Mouse (Mus musculus) lung, embryonic 14.5 days (tissue): ENCODE results near the gene Synj1. TPM values are rescaled to one million over a fixed set of nuclear protein-coding genes. Genes with fewer than 3 reads are reported as not detected.

Experiments
- ATAC-seq: fragments of 200-750 bp; cut with Nextera tagmentation; 2 replicates; pipeline ENCODE4 v1.8.0; 2017; ENCODE audit warnings: mild to moderate bottlenecking, moderate TSS enrichment, moderate library complexity; ENCODE audit not compliant: insufficient read depth
- DNase-seq: peaks from one replicate; pipeline ENCODE4 v3.0.0-alpha.2; 2015
- H3K27ac ChIP-seq: fragments of 300-500 bp; sonication (generic); 2 replicates; pipeline ENCODE4 v1.5.1; 2014; ENCODE audit warnings: low read depth, mild to moderate bottlenecking, moderate library complexity
- H3K27me3 ChIP-seq: fragments of 300-500 bp; sonication (generic); 2 replicates; pipeline ENCODE4 v1.6.1; 2014; ENCODE audit warnings: low read length, control low read depth; ENCODE audit not compliant: insufficient read depth
- H3K36me3 ChIP-seq: fragments of 300-500 bp; sonication (generic); 2 replicates; pipeline ENCODE4 v1.6.1; 2014; ENCODE audit warnings: control low read depth; ENCODE audit not compliant: insufficient read depth
- H3K4me1 ChIP-seq: fragments of 300-500 bp; sonication (generic); 2 replicates; pipeline ENCODE4 v1.6.1; 2014; ENCODE audit warnings: antibody characterized with exemption, control low read depth; ENCODE audit not compliant: insufficient read depth
- H3K4me2 ChIP-seq: fragments of 300-500 bp; sonication (generic); 2 replicates; pipeline ENCODE4 v1.6.1; 2014; ENCODE audit warnings: mild to moderate bottlenecking
- H3K4me3 ChIP-seq: fragments of 300-500 bp; sonication (generic); 2 replicates; pipeline ENCODE4 v1.5.1; 2014; ENCODE audit warnings: low read depth, low read length
- H3K9ac ChIP-seq: fragments of 300-500 bp; sonication (generic); 2 replicates; pipeline ENCODE4 v1.6.1; 2014
- H3K9me3 ChIP-seq: fragments of 300-500 bp; sonication (generic); 2 replicates; pipeline ENCODE4 v1.6.1; 2016; ENCODE audit warnings: low read depth, low read length, control low read depth
- CTCF ChIP-seq: IDR thresholded peaks from 2 replicates; pipeline ENCODE4 v1.5.1; 2016; ENCODE audit warnings: antibody characterized with exemption, low read depth
- WGBS: fragments of 180-500 bp; shearing (Covaris S2); extraction: QIAGEN DNeasy Blood & Tissue Kit; methylation state at CpG from one replicate; pipeline ENCODE4 v1.1.7; 2014; 5-methylcytosine and 5-hydroxymethylcytosine counted together
- polyA plus RNA-seq: library from polyadenylated mRNA; unstranded; fragments of >200 nt; fragmentation: Nextera tagmentation; extraction: Ambion mirVana; gene quantifications from 2 replicates; pipeline ENCODE4 v1.2.1, GENCODE M21; 2014

The Synj1 gene
- polyA plus RNA-seq, 1 experiment from 2014 or later: 17.6 TPM

DNA sequence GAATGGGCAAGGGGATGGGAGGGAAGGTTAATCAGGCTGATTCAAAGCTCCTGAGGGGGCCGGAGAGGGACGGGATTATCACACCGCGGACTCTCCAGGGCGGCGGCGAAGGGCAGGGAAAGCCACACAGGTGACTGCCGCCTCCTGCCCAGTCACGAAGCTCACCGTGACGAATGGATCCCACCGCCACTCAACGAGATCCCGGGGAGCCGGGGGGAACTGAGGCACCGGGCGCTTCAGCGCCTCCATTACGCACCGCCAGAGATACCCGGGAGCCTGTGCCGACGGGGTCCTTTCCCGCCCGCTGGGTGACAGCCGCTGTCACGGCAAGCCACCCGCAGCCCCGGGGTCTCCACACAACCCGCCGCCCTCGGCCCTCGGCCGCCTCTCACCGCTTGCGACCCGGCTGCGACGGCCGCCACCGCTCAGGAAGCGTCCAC, 507 bp downstream of the Synj1 start:
- ATAC-seq (no peak), DNase-seq (no peak)
- WGBS: under 1% methylated on average over 42 of the region's 42 CpGs
- H3K9me3 ChIP-seq: no peaks in the 10 kb centered on the region
- no peaks in the 10 kb centered on the region for H3K27me3 ChIP-seq
- peak overlapping the region; percentile 73 for H3K9ac ChIP-seq
- no peaks in the 10 kb centered on the region for H3K4me1 ChIP-seq
- H3K27ac ChIP-seq: peak overlapping the region; percentile 85
- H3K4me3 ChIP-seq: peak overlapping the region; percentile 94
- H3K36me3 ChIP-seq: peaks cover 17% of the 10 kb centered on the region
- TF ChIP-seq CTCF: no peak
- H3K4me2 ChIP-seq: peak overlapping the region; percentile 85

DNA sequence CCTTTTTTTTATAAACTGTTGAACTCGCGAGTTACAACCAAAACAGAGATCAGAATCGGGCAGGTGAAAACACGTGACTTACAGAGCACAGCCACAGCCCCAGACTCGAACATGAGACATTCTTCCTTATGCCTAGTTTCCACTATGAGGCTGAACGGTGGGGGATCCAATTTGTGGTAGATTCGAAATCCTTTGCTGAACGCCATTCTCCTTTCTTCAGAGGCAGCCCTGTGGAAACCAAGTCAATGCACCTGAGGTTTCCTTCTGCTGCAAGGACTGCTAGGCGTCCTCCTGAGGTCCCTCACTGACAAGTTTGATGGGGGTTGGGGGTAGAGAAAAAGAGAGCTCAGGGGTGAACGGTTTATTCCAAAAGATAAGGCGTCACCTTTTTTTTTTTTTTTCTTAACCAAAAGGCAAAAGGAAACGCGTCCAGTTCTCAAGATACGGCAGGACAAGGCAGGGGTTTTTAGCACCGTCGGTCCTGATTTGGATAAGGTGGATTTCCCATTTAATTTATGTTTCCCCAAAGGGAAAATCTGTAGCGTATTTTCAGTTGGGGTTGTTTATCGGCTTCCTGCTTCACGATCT, 1.1 kb downstream of the Synj1 start:
- Histone ChIP-seq H3K36me3 (peaks cover 11% of the 10 kb centered on the region), H3K4me1 (no peaks in the 10 kb centered on the region), H3K9ac (peak overlapping the region; percentile 73), H3K4me2 (peak overlapping the region; percentile 85), H3K9me3 (no peaks in the 10 kb centered on the region), H3K4me3 (peak overlapping the region; percentile 94), H3K27ac (peak overlapping the region; percentile 85; the same call in 1 of the 2 replicates), H3K27me3 (no peaks in the 10 kb centered on the region)
- WGBS: 2% methylated on average over 19 of the region's 19 CpGs
- DNase-seq: peak; percentile 26
- ATAC-seq: no peak
- TF ChIP-seq CTCF: no peak

DNA sequence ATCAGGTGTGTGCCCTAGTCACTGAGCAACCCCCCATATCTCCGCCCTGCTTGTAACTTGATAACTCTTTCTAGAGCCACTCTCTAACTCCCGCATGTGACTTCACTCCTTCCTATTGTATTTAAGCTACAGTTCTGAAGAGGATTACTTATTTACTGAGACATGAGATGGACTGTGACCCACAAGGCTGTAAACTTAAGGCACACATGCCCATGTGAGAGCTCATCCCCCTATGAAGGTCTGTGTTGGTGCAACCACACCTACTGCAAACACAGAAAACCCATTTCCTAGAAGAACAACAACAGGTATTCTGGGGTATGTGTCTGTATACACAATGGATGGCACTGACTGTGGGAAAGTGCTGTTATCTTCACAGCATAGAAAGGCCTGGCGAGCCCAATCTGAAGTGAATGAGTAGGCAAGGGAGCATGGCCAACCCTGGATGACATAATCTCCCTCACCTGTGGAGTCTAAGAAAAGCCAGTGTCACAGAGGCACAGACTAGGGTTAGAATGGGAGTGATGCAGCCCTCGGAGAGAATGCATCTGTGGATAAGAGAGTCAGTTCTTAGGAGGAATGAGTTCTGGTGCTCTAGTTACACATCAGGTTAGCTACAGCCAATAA, 6.1 kb downstream of the Synj1 start:
- DNase-seq (no peak), ATAC-seq (no peak)
- Histone ChIP-seq H3K27ac (no peak overlapping the region), H3K9me3 (no peaks in the 10 kb centered on the region), H3K27me3 (no peaks in the 10 kb centered on the region), H3K4me3 (no peak overlapping the region), H3K36me3 (no peaks in the 10 kb centered on the region), H3K4me1 (no peaks in the 10 kb centered on the region), H3K4me2 (no peak overlapping the region), H3K9ac (no peak overlapping the region)
- WGBS: 79% methylated on average over 4 of the region's 4 CpGs
- no peak for TF ChIP-seq CTCF

DNA sequence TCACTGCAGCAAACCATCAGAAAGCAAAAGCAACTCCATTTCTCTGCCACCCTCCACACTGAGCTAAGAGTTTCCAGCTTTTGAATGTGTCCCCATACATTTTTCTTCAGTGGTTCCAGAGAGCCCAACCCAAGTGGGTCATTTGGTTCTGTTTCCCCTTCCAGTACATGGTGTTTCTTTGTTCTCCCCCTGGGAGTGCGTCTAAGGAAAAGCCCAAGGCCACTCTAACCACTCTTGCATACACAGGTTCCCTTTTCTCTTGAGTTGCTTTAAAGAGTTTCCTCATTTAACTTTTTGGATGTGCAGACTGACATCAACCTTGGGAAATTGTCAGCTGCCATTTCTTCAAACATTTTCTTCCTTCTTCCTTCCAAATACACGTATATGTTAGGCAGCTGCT, 10.0 kb downstream of the Synj1 start:
- ATAC-seq (no peak), DNase-seq (no peak)
- Histone ChIP-seq H3K9me3 (no peaks in the 10 kb centered on the region), H3K4me2 (no peak overlapping the region), H3K9ac (no peak overlapping the region), H3K27me3 (no peaks in the 10 kb centered on the region), H3K4me3 (no peak overlapping the region), H3K36me3 (no peaks in the 10 kb centered on the region), H3K27ac (no peak overlapping the region), H3K4me1 (no peaks in the 10 kb centered on the region)
- 77% methylated on average over 2 of the region's 2 CpGs for WGBS
- no peak for TF ChIP-seq CTCF

DNA sequence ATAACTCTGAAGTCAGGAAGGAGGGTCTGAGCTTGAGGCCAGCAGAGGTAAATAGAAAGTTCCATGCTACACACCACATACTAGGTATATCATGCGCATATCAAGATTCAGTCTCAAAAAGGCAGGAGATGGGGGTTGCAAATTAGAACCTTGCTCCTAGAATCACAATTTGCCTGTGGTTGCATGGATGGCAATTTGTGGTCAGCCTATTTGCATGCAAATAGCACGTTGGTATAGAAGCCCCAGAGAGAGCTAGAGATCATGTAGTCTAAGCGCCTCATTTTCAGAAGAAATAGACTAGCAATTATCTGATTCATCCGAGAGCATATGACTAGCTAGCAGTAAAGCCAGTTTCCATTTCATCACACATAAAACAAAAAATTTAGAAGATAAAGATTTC, 11.3 kb downstream of the Synj1 start:
- WGBS: 84% methylated on average over 4 of the region's 4 CpGs
- ATAC-seq: no peak
- TF ChIP-seq CTCF: no peak

DNA sequence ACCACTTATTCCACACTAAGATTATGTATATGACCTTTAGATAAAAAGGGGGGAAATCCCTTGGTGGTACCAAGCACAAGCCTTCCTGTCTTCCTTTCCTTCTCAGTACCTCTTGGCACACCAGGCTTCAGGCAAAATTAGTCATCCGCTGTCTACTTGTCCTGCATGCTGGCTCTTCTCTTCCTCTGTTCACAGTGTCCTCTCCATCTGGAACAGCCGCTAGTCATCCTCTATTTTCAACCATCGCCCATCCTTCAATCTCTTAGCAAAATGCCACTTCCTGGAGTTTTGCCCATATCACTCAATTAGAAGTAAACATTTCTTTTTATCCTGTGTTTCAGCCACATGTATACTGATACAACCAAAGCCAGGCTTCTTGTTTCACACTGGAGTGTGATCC, 13.3 kb downstream of the Synj1 start:
- no peaks in the 10 kb centered on the region for H3K9me3 ChIP-seq
- H3K27ac ChIP-seq: no peak overlapping the region
- no peak overlapping the region for H3K4me2 ChIP-seq
- no peak for TF ChIP-seq CTCF
- H3K4me1 ChIP-seq: 0 out of 2 replicates have a peak, but pooled peaks cover 5% of the 10 kb centered on the region
- DNase-seq: peak; percentile 16
- no peak overlapping the region for H3K9ac ChIP-seq
- WGBS: 73% methylated on average over 3 of the region's 3 CpGs
- H3K36me3 ChIP-seq: no peaks in the 10 kb centered on the region
- H3K4me3 ChIP-seq: no peak overlapping the region
- no peak for ATAC-seq
- no peaks in the 10 kb centered on the region for H3K27me3 ChIP-seq

More for the DNA sequence above, 11.3 kb downstream of the Synj1 start:
- 0 out of 2 replicates have a peak, but pooled peaks cover 4% of the 10 kb centered on the region for H3K4me1 ChIP-seq
- DNase-seq: no peak
- no peak overlapping the region for H3K4me3 ChIP-seq
- no peaks in the 10 kb centered on the region for H3K9me3 ChIP-seq
- no peaks in the 10 kb centered on the region for H3K27me3 ChIP-seq
- no peak overlapping the region for H3K9ac ChIP-seq
- H3K36me3 ChIP-seq: no peaks in the 10 kb centered on the region
- H3K4me2 ChIP-seq: no peak overlapping the region
- H3K27ac ChIP-seq: no peak overlapping the region

DNA sequence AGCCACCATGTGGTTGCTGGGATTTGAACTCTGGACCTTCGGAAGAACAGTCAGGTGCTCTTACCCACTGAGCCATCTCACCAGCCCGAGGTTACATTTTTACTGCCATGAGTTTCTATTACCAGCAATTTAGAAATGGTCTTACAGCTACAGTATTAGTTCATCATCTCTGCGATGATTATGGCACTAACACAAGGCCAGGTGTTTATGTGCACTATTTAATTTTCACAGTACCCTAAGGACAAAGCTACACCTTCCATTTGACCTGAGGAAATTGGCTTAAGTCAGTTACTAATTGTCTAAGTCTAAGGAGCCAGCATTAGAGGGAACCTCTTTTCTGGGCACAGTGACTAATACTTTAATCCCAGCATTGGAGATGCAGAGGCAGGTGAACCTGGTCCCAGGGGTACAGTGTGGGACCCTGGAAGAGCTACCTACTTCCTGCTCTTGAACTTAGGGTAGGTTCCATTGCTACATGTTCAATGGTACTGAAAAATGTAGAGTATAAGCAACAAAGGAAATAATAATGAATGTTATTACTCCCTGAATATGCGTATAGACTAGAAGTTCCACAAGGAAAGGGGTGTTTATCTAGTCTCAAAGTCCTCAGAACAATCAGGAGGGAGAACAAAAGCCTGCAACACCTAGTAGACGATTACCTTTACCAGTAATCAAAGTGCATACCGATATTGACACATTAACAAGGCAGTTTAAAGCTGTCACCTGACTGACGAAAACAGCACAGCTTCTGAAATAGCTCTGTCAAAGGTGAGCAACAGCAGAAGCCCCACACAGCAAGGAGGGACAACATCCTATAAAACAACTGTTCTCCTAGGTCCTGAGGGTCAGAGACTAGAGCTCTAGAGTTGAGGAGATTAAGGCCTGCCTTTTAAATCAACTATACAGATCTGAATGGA, 14.5 kb downstream of the Synj1 start:
- WGBS: 83% methylated on average over 7 of the region's 7 CpGs
- Histone ChIP-seq H3K36me3 (no peaks in the 10 kb centered on the region), H3K9me3 (no peaks in the 10 kb centered on the region), H3K4me1 (0 out of 2 replicates have a peak, but pooled peaks cover 5% of the 10 kb centered on the region), H3K27me3 (no peaks in the 10 kb centered on the region), H3K27ac (no peak overlapping the region), H3K4me3 (no peak overlapping the region), H3K9ac (no peak overlapping the region), H3K4me2 (no peak overlapping the region)
- TF ChIP-seq CTCF: no peak
- no peak for DNase-seq
- ATAC-seq: no peak
